Mouse (Mus musculus) CD4-positive naive resting alpha-beta T cell, adult 57 days (primary cell): Measurements from ENCODE around the gene Chrnd. TPM values are rescaled to one million over a fixed set of nuclear protein-coding genes. Genes with fewer than 3 reads are reported as not detected.

Experiments used
- total RNA-seq: library from RNA; stranded (reverse); gene quantifications from one replicate; pipeline ENCODE4 v1.2.4, GENCODE M21; 2023

The Chrnd gene
- not detected for total RNA-seq

GRCm38 (mm10) chr1:87190429-87190828 lies at the start of gene Chrnd:
Gene Chrnd, plus strand, starts transcription at chr1:87190607.

DNA sequence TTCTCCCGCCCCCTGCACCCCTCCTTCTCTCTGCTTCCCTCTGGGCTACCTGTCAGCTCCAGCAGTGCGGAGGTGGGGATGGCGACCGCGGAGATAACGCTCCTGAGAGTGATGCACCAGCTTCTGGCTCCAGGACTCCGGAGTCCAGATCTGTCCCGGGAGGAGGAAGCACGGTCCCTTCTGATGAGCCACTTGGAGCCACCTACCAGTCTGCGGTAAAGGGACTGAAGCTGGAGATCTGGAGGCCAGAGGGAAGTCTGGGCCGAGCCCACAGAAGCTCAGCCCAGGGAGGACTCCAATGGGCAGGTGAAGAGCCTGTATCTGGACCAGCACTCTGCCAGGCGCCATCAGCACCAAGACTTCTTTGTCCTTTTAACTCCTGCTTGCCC lies 34.2 kb upstream of the Chrnd start, which contains the start of gene Ecel1:
TSS of gene Ecel1 (minus strand) at position 323 of the 389 bp plus-strand sequence.

GRCm38 (mm10) chr1:87183013-87183412 lies 7.4 kb upstream of the Chrnd start, which contains the start of gene Prss56:
Gene Prss56, plus strand, starts transcription at chr1:87183313.

GRCm38 (mm10) chr1:87204465-87204864 lies 14.1 kb downstream of the Chrnd start, which contains the start of gene Chrng:
Gene Chrng, plus strand, starts transcription at chr1:87204657.

GRCm38 (mm10) chr1:87213735-87214704 lies 23.6 kb downstream of the Chrnd start, which contains the start of gene Eif4e2:
Gene Eif4e2, plus strand, starts transcription at chr1:87213914.

Other genes starting within 250 kb of the Chrnd start
- gene Alppl2, start 100.7 kb upstream of the Chrnd start, total RNA-seq: not detected
- gene Alpi, start 89.0 kb upstream of the Chrnd start, total RNA-seq: not detected
- gene Akp3, start 65.6 kb upstream of the Chrnd start, total RNA-seq: not detected
- not detected for gene Ecel1, start 34.1 kb upstream of the Chrnd start, total RNA-seq
- not detected for gene Prss56, start 7.3 kb upstream of the Chrnd start, total RNA-seq
- gene Chrng, start 14.1 kb downstream of the Chrnd start, total RNA-seq: not detected
- gene Eif4e2, start 23.3 kb downstream of the Chrnd start, total RNA-seq: 132 TPM
- gene Efhd1, start 73.8 kb downstream of the Chrnd start, total RNA-seq: 1.3 TPM
- gene Gigyf2, start 136.4 kb downstream of the Chrnd start, total RNA-seq: 127 TPM
- not detected for gene Kcnj13, start 204.1 kb downstream of the Chrnd start, total RNA-seq